Mouse (Mus musculus) kidney, embryonic 15.5 days (tissue): ENCODE data around the gene Scnn1a. TPM values are rescaled to one million over a fixed set of nuclear protein-coding genes. Genes with fewer than 3 reads are reported as not detected.
"Not testable (repeated sequence)": the region's sequence is repeated elsewhere in the genome, so short reads cannot be mapped to it uniquely, and the experiment has no call there.

Source experiments
- ATAC-seq: fragments of 200-750 bp; cut with Nextera tagmentation; replicated peaks from 2 replicates; pipeline ENCODE4 v1.8.0; 2017; ENCODE audit warnings: moderate TSS enrichment; ENCODE audit not compliant: low FRiP score
- H3K27ac ChIP-seq: fragments of 300-500 bp; sonication (generic); 2 replicates; pipeline ENCODE4 v1.5.1; 2015; ENCODE audit warnings: mild to moderate bottlenecking, inconsistent platforms
- H3K27me3 ChIP-seq: fragments of 300-500 bp; sonication (generic); 2 replicates; pipeline ENCODE4 v1.6.1; 2015; ENCODE audit warnings: inconsistent platforms
- H3K36me3 ChIP-seq: fragments of 300-500 bp; sonication (generic); 2 replicates; pipeline ENCODE4 v1.6.1; 2015; ENCODE audit warnings: inconsistent platforms
- H3K4me1 ChIP-seq: fragments of 300-500 bp; sonication (generic); 2 replicates; pipeline ENCODE4 v1.6.1; 2015; ENCODE audit warnings: inconsistent platforms
- H3K4me2 ChIP-seq: fragments of 300-500 bp; sonication (generic); 2 replicates; pipeline ENCODE4 v1.6.1; 2015; ENCODE audit warnings: moderate library complexity, mild to moderate bottlenecking, inconsistent platforms
- H3K4me3 ChIP-seq: fragments of 300-500 bp; sonication (generic); replicated peaks from 2 replicates; pipeline ENCODE4 v1.5.1; 2015; ENCODE audit warnings: mild to moderate bottlenecking, inconsistent platforms
- H3K9ac ChIP-seq: fragments of 300-500 bp; sonication (generic); 2 replicates; pipeline ENCODE4 v1.6.1; 2015; ENCODE audit warnings: mild to moderate bottlenecking, inconsistent platforms
- H3K9me3 ChIP-seq: fragments of 300-500 bp; sonication (generic); replicated peaks from 2 replicates; pipeline ENCODE4 v1.6.1; 2016; ENCODE audit warnings: inconsistent platforms
- WGBS: fragments of 180-500 bp; shearing (Covaris S2); methylation state at CpG from one replicate; pipeline ENCODE4 v1.1.7; 2015; ENCODE audit warnings: mixed read lengths; 5-methylcytosine and 5-hydroxymethylcytosine counted together
- polyA plus RNA-seq: library from polyadenylated mRNA; unstranded; fragments of >200 nt; fragmentation: Nextera tagmentation; extraction: Ambion mirVana; gene quantifications from 2 replicates; pipeline ENCODE4 v1.2.1, GENCODE M21; 2015

The Scnn1a gene
- 4.4 and 4.8 TPM in 2 replicates for polyA plus RNA-seq

DNA sequence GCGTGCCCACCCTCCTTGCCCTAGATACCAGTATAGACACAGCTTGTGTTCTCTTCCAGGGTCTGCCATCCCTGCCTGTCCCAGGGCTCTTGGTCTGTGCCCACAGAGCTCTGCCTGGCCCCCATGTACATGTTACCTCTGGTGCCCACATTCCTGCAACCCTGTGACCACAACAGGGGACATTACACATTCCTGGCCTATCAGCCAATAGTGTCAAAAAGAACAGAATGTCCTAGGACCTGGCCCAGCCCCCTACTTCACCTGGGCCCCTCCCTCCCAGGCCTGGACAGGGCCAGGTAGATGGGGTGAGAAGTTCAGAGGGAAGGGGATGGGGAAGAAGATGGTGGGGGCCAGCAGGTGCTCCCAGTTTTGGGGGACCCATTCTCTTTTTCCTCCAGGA lies at the start of gene Scnn1a:
TSS of gene Scnn1a (plus strand) at position 337 of the 400 bp plus-strand sequence.
- H3K9me3 ChIP-seq = no peaks in the 10 kb centered on the region
- no peak within 1 kb of the TSS for H3K27ac ChIP-seq
- no peaks in the 10 kb centered on the region for H3K36me3 ChIP-seq
- H3K27me3 ChIP-seq = peaks cover 41% of the 10 kb centered on the region
- H3K4me2 ChIP-seq = peak within 1 kb of the TSS; percentile 44
- ATAC-seq = no peak
- peaks cover 14% of the 10 kb centered on the region for H3K4me1 ChIP-seq
- 100% methylated on average over 1 of the region's 1 CpGs for WGBS
- peak within 1 kb of the TSS; percentile 11; the same call in 1 of the 2 replicates for H3K9ac ChIP-seq
- peak within 1 kb of the TSS; percentile 20 for H3K4me3 ChIP-seq

DNA sequence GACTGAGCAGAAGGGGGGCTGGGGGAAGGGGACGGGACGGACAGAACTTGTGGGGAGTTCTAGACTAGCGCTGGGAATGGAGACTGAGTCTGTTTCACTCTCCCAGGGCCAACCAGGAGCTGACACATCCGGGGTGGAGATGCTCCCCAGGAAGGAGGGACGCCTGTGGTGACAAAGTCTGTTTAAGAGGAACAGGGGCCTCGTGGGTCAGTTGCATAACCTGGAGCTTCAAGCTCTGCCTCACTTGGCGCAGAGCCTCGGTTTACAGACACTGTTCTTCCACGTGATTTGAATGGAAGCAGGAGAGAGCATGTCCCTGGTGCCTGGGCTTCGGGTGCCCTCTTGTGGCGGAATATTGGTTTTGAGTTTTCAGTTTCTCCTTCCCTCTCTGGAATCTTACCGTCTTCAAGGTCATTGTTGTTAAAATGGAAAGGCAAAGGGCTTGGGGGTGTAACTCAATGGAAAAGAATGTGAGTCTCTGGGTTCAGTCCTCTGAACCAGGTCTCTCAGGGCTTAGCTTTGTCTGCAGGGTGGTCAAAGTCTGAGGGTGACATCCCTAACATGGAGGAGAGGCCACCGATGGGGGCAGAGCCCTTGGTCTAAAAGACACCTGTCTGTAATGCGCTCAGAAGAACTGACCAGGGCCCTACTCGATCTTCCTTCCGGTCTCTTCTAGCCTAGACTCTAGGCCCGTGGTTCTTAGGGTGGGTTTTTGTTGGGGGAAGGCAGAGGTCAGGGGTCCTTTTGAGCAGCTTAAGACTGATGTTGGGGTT lies 48.8 kb upstream of the Scnn1a start:
- WGBS = 19% methylated on average over 17 of the region's 17 CpGs
- H3K36me3 ChIP-seq = no peaks in the 10 kb centered on the region
- no peaks in the 10 kb centered on the region for H3K9me3 ChIP-seq
- peak; percentile 85 for ATAC-seq
- H3K27me3 ChIP-seq = peaks cover 3% of the 10 kb centered on the region; the same call in 1 of the 2 replicates
- no peak overlapping the region; the same call in 1 of the 2 replicates for H3K9ac ChIP-seq
- peak overlapping the region; percentile 53 for H3K4me2 ChIP-seq
- peak overlapping the region; percentile 15; the same call in 1 of the 2 replicates for H3K4me3 ChIP-seq
- H3K4me1 ChIP-seq = peaks cover 7% of the 10 kb centered on the region
- no peak overlapping the region for H3K27ac ChIP-seq

DNA sequence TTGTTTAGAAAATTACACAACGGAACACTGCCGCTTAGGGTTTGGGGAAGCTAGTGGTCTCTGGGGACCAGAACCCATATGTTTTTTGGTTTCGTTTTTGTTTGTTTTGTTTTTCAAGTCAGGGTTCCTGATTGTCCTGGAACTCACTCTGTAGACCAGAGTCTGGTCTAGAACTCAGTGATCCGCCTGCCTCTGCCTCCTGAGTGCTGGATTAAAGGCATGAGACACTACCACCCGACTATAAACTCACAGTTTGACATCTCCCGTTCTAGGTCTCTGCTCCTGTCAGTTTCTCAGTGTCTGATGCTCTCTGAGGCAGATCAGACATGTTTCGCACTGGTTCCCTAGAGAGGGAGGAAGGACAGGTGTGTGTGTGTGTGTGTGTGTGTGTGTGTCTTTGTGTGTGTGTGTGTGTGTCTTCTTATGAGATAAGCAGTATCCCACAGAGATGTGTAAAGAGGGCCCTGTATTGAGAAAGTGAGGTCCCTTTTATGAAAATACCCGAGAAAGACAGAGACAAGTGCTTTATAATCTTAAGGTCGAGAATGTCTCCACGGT lies 48.2 kb upstream of the Scnn1a start:
- H3K4me2 ChIP-seq = peak overlapping the region; percentile 53; the same call in 1 of the 2 replicates
- 72% methylated on average over 10 of the region's 10 CpGs for WGBS
- H3K36me3 ChIP-seq = no peaks in the 10 kb centered on the region
- H3K27ac ChIP-seq = no peak overlapping the region
- H3K9ac ChIP-seq = no peak overlapping the region
- peaks cover 7% of the 10 kb centered on the region for H3K4me1 ChIP-seq
- H3K9me3 ChIP-seq = no peaks in the 10 kb centered on the region
- ATAC-seq = no peak
- 0 out of 2 replicates have a peak, but pooled peaks cover 3% of the 10 kb centered on the region for H3K27me3 ChIP-seq
- H3K4me3 ChIP-seq = no peak overlapping the region

DNA sequence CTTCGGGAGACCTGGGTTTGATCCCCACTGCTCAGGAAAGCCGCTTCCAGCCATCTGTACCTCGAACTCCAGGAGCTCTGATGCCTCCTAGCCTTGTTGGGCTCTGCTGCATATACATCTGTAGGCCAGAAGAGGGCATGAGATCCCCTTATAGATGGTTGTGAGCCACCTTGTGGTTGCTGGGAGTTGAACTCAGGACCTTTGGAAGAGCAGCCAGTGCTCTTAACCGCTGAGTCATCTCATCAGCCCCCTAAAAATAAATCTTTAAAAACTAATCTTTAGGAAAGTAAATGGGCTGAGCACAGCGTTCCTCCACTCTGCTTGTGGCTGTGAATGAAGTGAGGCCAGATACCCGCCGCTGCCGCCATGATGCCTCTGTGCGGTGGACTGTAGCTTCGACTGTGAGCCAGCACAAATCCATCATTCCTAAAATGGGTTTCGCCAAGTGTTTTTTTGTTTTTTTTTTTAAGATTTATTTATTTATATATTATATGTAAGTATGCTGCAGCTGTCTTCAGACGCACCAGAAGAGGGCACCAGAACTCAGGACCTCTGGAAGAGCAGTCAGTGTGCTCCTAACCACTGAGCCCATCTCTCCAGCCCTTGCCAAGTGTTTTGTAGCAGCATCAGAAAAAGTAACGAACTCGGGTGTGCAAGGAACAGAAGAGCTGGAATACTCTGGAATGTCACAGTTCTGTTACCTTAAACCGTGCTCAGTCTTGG lies 45.5 kb upstream of the Scnn1a start:
- Histone ChIP-seq H3K36me3 (no peaks in the 10 kb centered on the region), H3K27ac (no peak overlapping the region), H3K9ac (no peak overlapping the region), H3K4me2 (no peak overlapping the region), H3K4me3 (no peak overlapping the region), H3K9me3 (no peaks in the 10 kb centered on the region), H3K4me1 (peaks cover 7% of the 10 kb centered on the region), H3K27me3 (0 out of 2 replicates have a peak, but pooled peaks cover 3% of the 10 kb centered on the region)
- ATAC-seq = no peak
- 57% methylated on average over 15 of the region's 15 CpGs for WGBS

DNA sequence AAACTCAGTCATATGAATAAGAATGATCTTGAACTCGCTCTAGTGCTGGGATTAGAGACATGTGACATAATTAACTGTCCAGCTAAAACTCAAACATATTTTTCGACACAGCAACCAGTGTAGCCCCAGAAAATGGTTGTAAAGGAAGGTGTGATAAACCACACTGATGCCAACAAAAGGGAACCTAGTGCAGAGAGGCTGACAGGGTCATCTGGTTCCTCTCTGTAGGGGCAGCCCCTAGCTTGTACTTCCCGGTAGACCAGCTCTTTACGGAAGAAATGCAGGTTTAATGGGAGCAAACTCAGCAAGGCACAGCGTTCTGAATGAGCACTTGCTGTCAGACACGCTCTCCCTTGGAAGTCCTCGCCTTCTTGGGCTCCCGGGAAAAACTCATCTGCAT lies 40.7 kb upstream of the Scnn1a start:
- Histone ChIP-seq H3K4me3 (no peak overlapping the region), H3K9me3 (no peaks in the 10 kb centered on the region), H3K27me3 (no peaks in the 10 kb centered on the region), H3K9ac (no peak overlapping the region), H3K4me2 (no peak overlapping the region), H3K36me3 (no peaks in the 10 kb centered on the region), H3K4me1 (peaks cover 3% of the 10 kb centered on the region; the same call in 1 of the 2 replicates), H3K27ac (no peak overlapping the region)
- WGBS = 59% methylated on average over 8 of the region's 8 CpGs
- no peak for ATAC-seq

DNA sequence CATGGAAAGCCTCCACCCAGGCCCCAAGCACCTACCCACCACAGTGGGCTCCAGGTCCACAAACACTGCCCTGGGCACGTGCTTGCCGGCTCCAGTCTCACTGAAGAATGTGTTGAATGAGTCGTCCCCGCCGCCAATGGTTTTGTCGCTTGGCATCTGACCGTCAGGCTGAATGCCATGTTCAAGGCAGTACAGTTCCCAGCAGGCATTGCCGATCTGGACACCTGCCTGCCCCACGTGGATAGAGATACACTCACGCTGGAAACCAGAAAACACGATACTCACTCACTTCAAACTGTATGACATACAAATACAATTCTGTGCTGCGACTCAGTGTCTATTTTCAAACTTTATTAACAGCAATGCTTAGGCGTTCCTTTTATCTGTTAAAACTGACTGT lies 37.7 kb upstream of the Scnn1a start:
- ATAC-seq, H3K4me2 ChIP-seq, H3K36me3 ChIP-seq, H3K9me3 ChIP-seq, H3K4me1 ChIP-seq, H3K9ac ChIP-seq, H3K4me3 ChIP-seq, H3K27ac ChIP-seq, H3K27me3 ChIP-seq: not testable (repeated sequence)
- 93% methylated on average over 13 of the region's 13 CpGs for WGBS

DNA sequence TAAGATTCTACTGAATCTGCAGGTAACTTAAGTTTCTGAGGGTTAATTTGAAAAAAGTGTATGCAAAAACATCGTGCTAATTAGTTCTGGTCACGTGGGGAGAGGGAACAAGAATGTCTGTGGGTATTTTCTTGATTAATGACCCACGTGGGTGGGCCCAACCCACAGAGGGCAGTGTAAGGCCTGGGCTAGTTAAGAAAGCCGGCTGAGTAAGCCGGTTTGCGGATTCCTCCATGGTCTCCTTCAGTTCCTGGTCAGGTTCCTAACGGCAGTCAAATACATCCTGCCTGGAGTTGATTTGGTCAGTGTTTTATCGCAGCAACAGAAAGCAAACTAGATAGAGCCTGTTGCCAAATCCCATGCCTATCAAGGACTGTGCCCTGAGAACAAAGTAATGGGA lies 36.2 kb upstream of the Scnn1a start:
- H3K4me3 ChIP-seq = no peak overlapping the region
- peak overlapping the region; percentile 23; the same call in 1 of the 2 replicates for H3K27ac ChIP-seq
- H3K36me3 ChIP-seq = no peaks in the 10 kb centered on the region
- ATAC-seq = no peak
- no peaks in the 10 kb centered on the region for H3K9me3 ChIP-seq
- H3K9ac ChIP-seq = no peak overlapping the region
- no peak overlapping the region for H3K4me2 ChIP-seq
- H3K27me3 ChIP-seq = no peaks in the 10 kb centered on the region
- WGBS = 28% methylated on average over 8 of the region's 8 CpGs
- H3K4me1 ChIP-seq = peaks cover 3% of the 10 kb centered on the region; the same call in 1 of the 2 replicates

DNA sequence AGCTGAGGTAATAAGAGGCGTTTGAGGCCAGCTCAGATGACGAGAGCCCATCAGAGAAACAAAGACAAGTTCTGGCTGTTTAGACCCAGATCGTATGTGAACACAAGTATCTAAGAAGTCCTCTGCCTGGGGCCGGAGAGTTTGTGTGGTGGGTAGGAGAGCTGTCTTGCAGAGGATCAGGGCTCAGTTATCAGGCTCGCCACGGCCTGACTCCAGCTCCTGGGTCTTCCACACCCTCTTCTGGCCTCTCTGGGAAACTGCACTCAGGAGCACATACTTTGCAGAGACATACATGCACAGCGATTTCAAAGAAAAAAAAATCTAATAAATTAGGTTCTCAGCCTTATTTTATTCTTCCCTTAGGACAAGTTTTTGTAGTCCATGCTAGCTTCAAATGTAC lies 35.7 kb upstream of the Scnn1a start:
- no peak overlapping the region for H3K4me3 ChIP-seq
- H3K9ac ChIP-seq = no peak overlapping the region
- H3K27ac ChIP-seq = 0 out of 2 replicates have a peak overlapping the region, but pooled peaks have one; percentile 23
- H3K36me3 ChIP-seq = no peaks in the 10 kb centered on the region
- no peak overlapping the region for H3K4me2 ChIP-seq
- no peaks in the 10 kb centered on the region for H3K9me3 ChIP-seq
- peaks cover 3% of the 10 kb centered on the region; the same call in 1 of the 2 replicates for H3K4me1 ChIP-seq
- no peak for ATAC-seq
- no peaks in the 10 kb centered on the region for H3K27me3 ChIP-seq
- WGBS = 92% methylated on average over 7 of the region's 7 CpGs

DNA sequence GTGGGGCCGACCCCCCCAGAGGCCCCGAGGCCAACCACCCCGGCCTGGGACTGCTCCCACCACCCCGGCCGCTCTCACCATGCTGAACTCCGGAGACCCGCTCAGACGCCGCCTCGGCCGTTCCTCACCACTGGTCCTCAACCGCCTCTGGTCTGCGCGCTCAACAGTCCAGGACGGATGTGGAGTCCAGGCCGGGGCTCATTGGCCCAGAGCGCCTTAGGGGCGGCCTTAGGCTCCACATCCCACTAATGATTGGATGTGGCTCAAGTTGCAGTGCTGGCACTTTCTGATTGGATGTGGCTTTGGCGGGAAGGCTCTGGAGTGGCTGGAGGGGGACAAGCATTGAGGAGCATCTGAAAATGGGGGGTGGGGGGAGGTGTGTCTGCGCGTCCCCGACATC lies 34.6 kb upstream of the Scnn1a start, which contains the start of gene Tuba3a:
TSS of gene Tuba3a (minus strand) at position 153 of the 400 bp plus-strand sequence.
- H3K9ac ChIP-seq = no peak within 1 kb of the TSS
- no peak within 1 kb of the TSS for H3K4me2 ChIP-seq
- no peaks in the 10 kb centered on the region for H3K9me3 ChIP-seq
- no peak; the same call in 1 of the 2 replicates for ATAC-seq
- H3K4me1 ChIP-seq = peaks cover 3% of the 10 kb centered on the region; the same call in 1 of the 2 replicates
- H3K4me3 ChIP-seq = no peak within 1 kb of the TSS
- H3K36me3 ChIP-seq = no peaks in the 10 kb centered on the region
- H3K27ac ChIP-seq = no peak within 1 kb of the TSS
- 97% methylated on average over 22 of the region's 22 CpGs for WGBS
- no peaks in the 10 kb centered on the region for H3K27me3 ChIP-seq

DNA sequence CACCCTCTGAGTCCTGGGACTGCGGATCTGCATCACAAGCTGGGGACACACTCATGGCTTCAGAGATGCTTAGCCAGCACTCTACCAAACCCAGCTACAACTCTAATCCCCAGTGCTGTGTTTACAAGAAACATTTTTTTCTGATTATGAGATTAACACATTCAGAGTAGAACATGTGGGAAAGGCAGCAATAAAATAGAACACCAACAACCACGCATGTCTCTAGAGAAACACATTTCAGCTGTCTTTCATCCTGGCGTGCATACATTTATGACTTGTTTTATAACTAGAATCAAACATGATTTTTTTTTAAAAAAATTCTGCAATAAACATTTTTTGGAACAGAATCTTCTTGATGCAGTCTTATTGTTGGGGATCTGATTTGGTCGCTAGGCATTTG lies 33.5 kb upstream of the Scnn1a start:
- Histone ChIP-seq H3K4me1 (peaks cover 3% of the 10 kb centered on the region; the same call in 1 of the 2 replicates), H3K4me3 (no peak overlapping the region), H3K27me3 (no peaks in the 10 kb centered on the region), H3K27ac (no peak overlapping the region), H3K9ac (no peak overlapping the region), H3K9me3 (no peaks in the 10 kb centered on the region), H3K4me2 (no peak overlapping the region), H3K36me3 (no peaks in the 10 kb centered on the region)
- no peak for ATAC-seq
- WGBS = 74% methylated on average over 4 of the region's 4 CpGs

DNA sequence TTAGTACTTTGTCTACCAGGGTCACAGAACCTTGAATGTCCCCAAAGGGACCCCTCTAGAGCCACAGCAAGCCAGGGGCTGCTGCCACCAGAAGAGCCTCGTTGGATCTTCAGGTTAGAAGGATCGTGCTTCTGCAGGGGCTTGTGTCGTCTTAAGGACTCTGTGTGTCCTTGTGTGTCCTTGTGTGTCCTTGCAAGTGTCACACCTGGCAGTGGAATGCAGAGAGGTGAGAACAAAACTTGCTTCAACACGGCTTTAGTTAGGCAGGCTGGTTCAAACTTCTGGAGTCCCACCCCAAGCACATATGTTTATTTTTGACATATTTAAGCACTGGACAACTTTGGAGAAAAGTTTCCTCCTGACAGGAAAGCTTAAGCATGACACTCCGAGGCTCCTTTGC lies 31.7 kb upstream of the Scnn1a start:
- WGBS = 71% methylated on average over 5 of the region's 5 CpGs
- no peak overlapping the region for H3K9ac ChIP-seq
- ATAC-seq = no peak
- H3K9me3 ChIP-seq = no peaks in the 10 kb centered on the region
- no peak overlapping the region for H3K4me3 ChIP-seq
- no peaks in the 10 kb centered on the region for H3K36me3 ChIP-seq
- no peaks in the 10 kb centered on the region for H3K27me3 ChIP-seq
- no peak overlapping the region for H3K27ac ChIP-seq
- H3K4me2 ChIP-seq = no peak overlapping the region
- H3K4me1 ChIP-seq = peaks cover 3% of the 10 kb centered on the region; the same call in 1 of the 2 replicates

DNA sequence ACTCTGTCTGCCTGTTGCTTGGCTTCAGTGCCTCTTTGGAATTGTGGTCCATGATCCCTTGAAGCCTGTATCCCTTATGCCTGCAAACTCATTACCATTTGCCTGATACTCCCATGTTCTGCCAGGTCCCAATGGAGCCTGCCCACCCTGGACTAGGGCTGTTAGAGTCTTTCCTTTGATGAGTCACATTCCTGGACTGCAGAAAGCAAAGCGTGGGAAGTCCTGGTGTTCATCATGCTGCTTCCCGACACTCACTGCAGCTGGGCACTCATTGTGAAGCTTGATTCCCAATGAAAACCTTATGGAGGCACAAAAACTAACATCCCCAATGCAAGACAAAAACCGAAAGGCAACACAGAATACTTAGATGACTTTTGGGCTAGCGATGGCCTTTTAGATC lies 29.1 kb upstream of the Scnn1a start:
- Histone ChIP-seq H3K9ac (no peak overlapping the region), H3K4me1 (0 out of 2 replicates have a peak, but pooled peaks cover 2% of the 10 kb centered on the region), H3K9me3 (no peaks in the 10 kb centered on the region), H3K27ac (no peak overlapping the region), H3K4me2 (no peak overlapping the region), H3K36me3 (no peaks in the 10 kb centered on the region), H3K4me3 (no peak overlapping the region), H3K27me3 (no peaks in the 10 kb centered on the region)
- 77% methylated on average over 4 of the region's 4 CpGs for WGBS
- no peak for ATAC-seq
